Comparison of ENCODE assay signal across 21 mouse cellular contexts in the genomic region with DNA sequence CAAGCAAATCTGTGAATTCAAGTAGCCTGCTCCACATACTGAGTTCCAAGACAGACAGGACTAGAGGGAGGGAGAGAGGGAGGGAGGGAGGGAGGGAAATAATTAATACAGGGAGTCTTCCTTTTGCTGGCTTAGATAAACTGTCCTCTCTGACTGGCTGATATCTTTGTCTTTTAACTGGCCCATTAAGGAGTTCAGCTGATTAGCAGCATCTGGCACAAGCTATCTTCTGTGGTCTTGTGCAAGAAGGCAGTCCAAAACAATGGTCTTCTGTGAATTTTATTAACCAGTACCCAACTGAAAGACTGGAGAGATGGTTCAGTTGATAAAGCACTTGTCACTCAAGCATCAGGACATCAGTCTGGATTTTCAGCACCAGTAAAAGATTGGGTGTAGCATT. TPM values are rescaled to one million over a fixed set of nuclear protein-coding genes. Genes with fewer than 3 reads are reported as not detected.
DNase-seq lines count a peak whose midpoint lies in the region; ATAC-seq and TF ChIP-seq lines count a peak whose summit lies in the region.
"Had no signal": no experiment of that assay in that cellular context is flagged by ENCODE, and none has a peak within 500 bp of the region (broad histone marks: within the 10 kb centered on the region; RNA-seq: fewer than 3 reads in every experiment).

No protein-coding gene starts in this region.

- H3K4me1 ChIP-seq in G1E (ENCODE audit: insufficient read depth, low read depth, low read length), result peaks cover 61% of the 10 kb centered on the region
- peaks cover 54% of the 10 kb centered on the region for H3K4me1 ChIP-seq in liver, embryonic 11.5 days (replicated peaks; ENCODE audit: control insufficient read depth, insufficient read depth, low read length)
- H3K4me1 ChIP-seq in liver, postnatal 0 days (ENCODE audit: insufficient read depth), result peaks cover 44% of the 10 kb centered on the region

- peak; percentile 78 for ATAC-seq in G1E (ENCODE audit: extremely low read depth, insufficient number of reproducible peaks, low FRiP score, poor library complexity, severe bottlenecking)
- peak; percentile 76 for ATAC-seq in liver, embryonic 11.5 days (replicated peaks; ENCODE audit: low FRiP score)
- peak; percentile 56 for ATAC-seq in liver, postnatal 0 days
- ATAC-seq: forebrain, embryonic 16.5 days; Patski had no signal

- H3K9ac ChIP-seq in liver, embryonic 11.5 days (ENCODE audit: low read depth, low read length), result no peak overlapping the region
- no peak overlapping the region for H3K9ac ChIP-seq in liver, postnatal 0 days (replicated peaks)
- H3K9ac ChIP-seq: hindbrain, embryonic 14.5 days had no signal

- no peak for TF ChIP-seq CTCF in G1E (IDR thresholded peaks at IDR 0.05; ENCODE audit: low read depth, low read length)
- no peak for TF ChIP-seq CTCF in liver, postnatal 0 days (IDR thresholded peaks at IDR 0.05; ENCODE audit: low read depth)

- TF ChIP-seq EP300 in liver, postnatal 0 days (IDR thresholded peaks at IDR 0.05; ENCODE audit: low read depth), result peak; percentile 74; the same call in 1 of the 2 replicates

- H3K9me3 ChIP-seq in G1E (replicated peaks), result no peaks in the 10 kb centered on the region
- no peaks in the 10 kb centered on the region for H3K9me3 ChIP-seq in liver, embryonic 11.5 days (ENCODE audit: control insufficient read depth, low read length)
- no peaks in the 10 kb centered on the region for H3K9me3 ChIP-seq in liver, postnatal 0 days (ENCODE audit: low read length)

- no peak overlapping the region for H3K4me2 ChIP-seq in liver, embryonic 11.5 days
- no peak overlapping the region; the same call in 1 of the 2 replicates for H3K4me2 ChIP-seq in liver, postnatal 0 days (ENCODE audit: low read depth, low read length)
- H3K4me2 ChIP-seq: hindbrain, embryonic 14.5 days; midbrain, embryonic 11.5 days had no signal

- no peak overlapping the region for H3K27ac ChIP-seq in liver, embryonic 11.5 days (ENCODE audit: low read depth, low read length)
- H3K27ac ChIP-seq in liver, postnatal 0 days (ENCODE audit: low read depth), result no peak overlapping the region
- H3K27ac ChIP-seq: heart, adult 2 months; macrophage had no signal

- no peak overlapping the region for H3K4me3 ChIP-seq in G1E (ENCODE audit: low read depth, low read length)
- no peak overlapping the region for H3K4me3 ChIP-seq in liver, embryonic 11.5 days (ENCODE audit: low read depth, low read length)
- no peak overlapping the region for H3K4me3 ChIP-seq in liver, postnatal 0 days (ENCODE audit: low read depth, low read length)
- H3K4me3 ChIP-seq: heart, adult 2 months had no signal

- H3K36me3 ChIP-seq in G1E (replicated peaks), result peaks cover 33% of the 10 kb centered on the region
- no peaks in the 10 kb centered on the region for H3K36me3 ChIP-seq in liver, embryonic 11.5 days (ENCODE audit: control insufficient read depth, insufficient read depth, low read length)
- no peaks in the 10 kb centered on the region; the same call in 1 of the 2 replicates for H3K36me3 ChIP-seq in liver, postnatal 0 days (replicated peaks; ENCODE audit: insufficient read depth, low read length)

- peak; percentile 46 for DNase-seq in 416B (ENCODE audit: low read depth)
- DNase-seq in G1E (ENCODE audit: low spot score), result no peak
- DNase-seq in liver, embryonic 11.5 days (ENCODE audit: low spot score), result no peak
- DNase-seq in liver, postnatal 0 days, result no peak
- no peak for DNase-seq in embryo, embryonic 10.5 days (ENCODE audit: low spot score)
- DNase-seq in urinary bladder, adult 18-20 months (ENCODE audit: low spot score in 2 of 2), result no peak
- no peak for DNase-seq in cerebellum, adult 8-10 months
- no peak for DNase-seq in thymus, postnatal 36 days
- DNase-seq: adrenal gland, adult 2 months; cerebellum, adult 11-12 months; cerebellum, postnatal 14 days; embryo, embryonic 11 days; gastrocnemius, postnatal 14 days; heart, adult 2 months; kidney, adult 9 months; kidney, postnatal 36 days had no signal

- no peaks in the 10 kb centered on the region for H3K27me3 ChIP-seq in G1E (ENCODE audit: insufficient read depth, low read length)
- H3K27me3 ChIP-seq in liver, embryonic 11.5 days (replicated peaks; ENCODE audit: control insufficient read depth, insufficient read depth, low read length), result no peaks in the 10 kb centered on the region
- no peaks in the 10 kb centered on the region for H3K27me3 ChIP-seq in liver, postnatal 0 days (ENCODE audit: insufficient read depth, low read length)
- H3K27me3 ChIP-seq: Patski had no signal

RNA-seq across cellular contexts. Expression of a gene that starts 17.6 kb away (rescaled TPM):
- total RNA-seq in G1E (2014; fragmentation: Nextera tagmentation), result 75.5 and 78.1 TPM in 2 replicates
- total RNA-seq in G1E (2017), result 53.0 and 56.9 TPM in 2 replicates
- 14.6 and 20.9 TPM in 2 replicates for polyA plus RNA-seq in G1E (2012)
- 70.1 and 70.7 TPM in 2 replicates for polyA plus RNA-seq in liver, embryonic 11.5 days (2014; fragmentation: Nextera tagmentation; extraction: Ambion mirVana)
- 39.6 and 43.5 TPM in 2 replicates for polyA plus RNA-seq in liver, postnatal 0 days (2015; fragmentation: Nextera tagmentation; extraction: Ambion mirVana)

RNA-seq across cellular contexts. Expression of a gene that starts 57.1 kb away (rescaled TPM):
- 18.4 and 23.6 TPM in 2 replicates for total RNA-seq in G1E (2014; fragmentation: Nextera tagmentation)
- 24.5 and 26.3 TPM in 2 replicates for total RNA-seq in G1E (2017)
- 2.5 and 21.5 TPM in 2 replicates for polyA plus RNA-seq in G1E (2012)
- polyA plus RNA-seq in liver, embryonic 11.5 days (2014; fragmentation: Nextera tagmentation; extraction: Ambion mirVana), result 21.5 and 25.1 TPM in 2 replicates
- 9.6 and 11.6 TPM in 2 replicates for polyA plus RNA-seq in liver, postnatal 0 days (2015; fragmentation: Nextera tagmentation; extraction: Ambion mirVana)
